Mouse (Mus musculus) embryonic facial prominence, embryonic 11.5 days (tissue): ENCODE measurements around the gene Rbm47. TPM values are rescaled to one million over a fixed set of nuclear protein-coding genes. Genes with fewer than 3 reads are reported as not detected.

Experiments
- ATAC-seq: fragments of 200-750 bp; cut with Nextera tagmentation; replicated peaks from 2 replicates; pipeline ENCODE4 v1.8.0; 2017; ENCODE audit warnings: low read depth; ENCODE audit not compliant: insufficient number of reproducible peaks, low FRiP score, low TSS enrichment
- DNase-seq: peaks from one replicate; pipeline ENCODE4 v3.0.0-alpha.2; 2015; ENCODE audit warnings: low spot score
- H3K27ac ChIP-seq: fragments of 300-500 bp; sonication (generic); replicated peaks from 2 replicates; pipeline ENCODE4 v1.5.1; 2014; ENCODE audit warnings: mild to moderate bottlenecking, low read depth, low read length, control low read depth
- H3K27me3 ChIP-seq: fragments of 300-500 bp; sonication (generic); 2 replicates; pipeline ENCODE4 v1.6.1; 2014; ENCODE audit warnings: mild to moderate bottlenecking, low read length, moderate library complexity, mixed read lengths; ENCODE audit not compliant: control insufficient read depth, insufficient read depth
- H3K36me3 ChIP-seq: fragments of 300-500 bp; sonication (generic); replicated peaks from 2 replicates; pipeline ENCODE4 v1.6.1; 2014; ENCODE audit warnings: low read depth, mild to moderate bottlenecking, low read length, moderate library complexity, mixed read lengths; ENCODE audit not compliant: control insufficient read depth, insufficient read depth
- H3K4me1 ChIP-seq: fragments of 300-500 bp; sonication (generic); 2 replicates; pipeline ENCODE4 v1.6.1; 2014; ENCODE audit warnings: low read length, mixed read lengths; ENCODE audit not compliant: control insufficient read depth, insufficient read depth
- H3K4me2 ChIP-seq: fragments of 300-500 bp; sonication (generic); 2 replicates; pipeline ENCODE4 v1.6.1; 2014; ENCODE audit warnings: low read depth, mild to moderate bottlenecking, control low read depth, low read length, moderate library complexity
- H3K4me3 ChIP-seq: fragments of 300-500 bp; sonication (generic); 2 replicates; pipeline ENCODE4 v1.5.1; 2014; ENCODE audit warnings: low read depth, low read length, control low read depth
- H3K9ac ChIP-seq: fragments of 300-500 bp; sonication (generic); replicated peaks from 2 replicates; pipeline ENCODE4 v1.6.1; 2014; ENCODE audit warnings: mild to moderate bottlenecking, control low read depth, low read length
- H3K9me3 ChIP-seq: fragments of 300-500 bp; sonication (generic); replicated peaks from 2 replicates; pipeline ENCODE4 v1.6.1; 2016; ENCODE audit warnings: mild to moderate bottlenecking, low read length, inconsistent platforms, mixed read lengths; ENCODE audit not compliant: control insufficient read depth
- whole genome bisulfite sequencing: fragments of 180-500 bp; shearing (Covaris S2); extraction: QIAGEN DNeasy Blood & Tissue Kit; methylation state at CpG from one replicate; pipeline ENCODE4 v1.1.7; 2014; 5-methylcytosine and 5-hydroxymethylcytosine counted together
- polyA plus RNA-seq: library from polyadenylated mRNA; unstranded; fragments of >200 nt; fragmentation: Nextera tagmentation; extraction: Ambion mirVana; gene quantifications from 2 replicates; pipeline ENCODE4 v1.2.1, GENCODE M21; 2014

The Rbm47 gene
- polyA plus RNA-seq, 1 experiment from 2014 or later = 2.9 TPM

DNA sequence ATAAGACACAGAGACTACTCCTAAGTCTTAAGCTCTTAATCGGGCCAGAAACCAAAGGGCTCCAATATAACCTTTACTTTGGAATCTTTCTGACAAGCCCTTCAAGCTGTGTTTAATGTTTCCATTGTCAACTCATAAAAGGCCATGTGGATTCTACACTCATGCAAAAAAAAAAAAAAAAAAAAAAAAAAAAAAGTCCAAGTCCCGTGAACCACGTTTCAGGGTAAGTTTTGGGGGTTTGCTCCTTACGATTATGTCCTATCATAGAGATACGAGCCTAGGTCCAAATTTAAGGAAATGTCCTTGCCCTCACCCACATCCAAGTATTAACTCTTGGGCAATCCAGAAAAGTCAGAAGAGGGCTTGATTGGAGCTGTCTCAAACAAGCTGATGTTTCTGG, 27.3 kb downstream of the Rbm47 start:
- 77% methylated on average over 5 of the region's 5 CpGs for WGBS
- Histone ChIP-seq H3K27ac (no peak overlapping the region), H3K9me3 (no peaks in the 10 kb centered on the region), H3K4me1 (no peaks in the 10 kb centered on the region), H3K9ac (no peak overlapping the region), H3K4me2 (no peak overlapping the region), H3K36me3 (no peaks in the 10 kb centered on the region), H3K27me3 (peaks cover 4% of the 10 kb centered on the region; the same call in 1 of the 2 replicates), H3K4me3 (no peak overlapping the region)
- ATAC-seq (no peak), DNase-seq (no peak)

DNA sequence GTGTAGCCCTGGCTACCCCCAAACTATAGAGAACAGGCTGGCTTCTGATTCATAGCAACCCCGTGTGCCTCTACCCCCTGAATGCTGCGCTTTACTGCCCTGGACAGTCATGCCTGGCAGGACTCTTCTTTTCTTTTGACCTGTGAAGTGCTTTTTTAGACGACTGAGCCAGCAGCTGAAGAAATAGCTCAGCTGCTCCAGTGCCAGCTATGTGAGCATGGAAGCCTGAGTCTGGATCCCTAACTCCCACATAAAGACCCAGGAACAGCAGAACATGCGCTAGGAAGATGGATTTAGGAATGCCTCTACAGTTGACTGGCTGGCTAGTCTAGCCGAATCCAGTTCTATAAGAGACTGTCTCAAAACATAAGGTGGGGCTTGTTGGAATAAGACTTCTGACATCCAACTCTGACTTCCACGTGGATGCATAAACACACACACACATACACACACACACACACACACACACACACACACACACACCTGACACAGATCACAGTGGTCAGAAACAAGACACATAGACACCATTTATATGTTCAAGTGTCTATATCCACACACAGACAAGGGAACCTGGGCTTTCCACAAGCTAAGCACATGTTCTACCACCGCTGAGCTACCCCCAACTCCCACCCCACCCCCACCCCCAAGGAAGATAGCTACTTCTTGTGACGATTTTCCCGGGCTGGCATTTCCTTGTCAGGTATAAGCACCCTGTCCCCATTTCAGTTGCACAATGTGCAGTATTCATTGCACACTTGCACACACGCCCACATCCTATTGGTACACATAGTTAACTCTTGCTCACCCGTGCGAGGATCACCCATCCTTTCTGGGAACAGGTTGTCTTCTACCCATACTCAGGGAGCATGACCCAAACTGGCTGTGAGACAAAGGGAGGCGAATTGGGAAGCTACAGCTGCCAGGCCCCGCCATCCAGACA, 29.6 kb downstream of the Rbm47 start:
- no peak for ATAC-seq
- H3K36me3 ChIP-seq = no peaks in the 10 kb centered on the region
- no peaks in the 10 kb centered on the region for H3K9me3 ChIP-seq
- no peaks in the 10 kb centered on the region for H3K27me3 ChIP-seq
- WGBS = 81% methylated on average over 14 of the region's 14 CpGs
- no peak overlapping the region for H3K9ac ChIP-seq
- H3K4me2 ChIP-seq = no peak overlapping the region
- H3K4me1 ChIP-seq = no peaks in the 10 kb centered on the region
- H3K4me3 ChIP-seq = no peak overlapping the region
- no peak for DNase-seq
- no peak overlapping the region for H3K27ac ChIP-seq

DNA sequence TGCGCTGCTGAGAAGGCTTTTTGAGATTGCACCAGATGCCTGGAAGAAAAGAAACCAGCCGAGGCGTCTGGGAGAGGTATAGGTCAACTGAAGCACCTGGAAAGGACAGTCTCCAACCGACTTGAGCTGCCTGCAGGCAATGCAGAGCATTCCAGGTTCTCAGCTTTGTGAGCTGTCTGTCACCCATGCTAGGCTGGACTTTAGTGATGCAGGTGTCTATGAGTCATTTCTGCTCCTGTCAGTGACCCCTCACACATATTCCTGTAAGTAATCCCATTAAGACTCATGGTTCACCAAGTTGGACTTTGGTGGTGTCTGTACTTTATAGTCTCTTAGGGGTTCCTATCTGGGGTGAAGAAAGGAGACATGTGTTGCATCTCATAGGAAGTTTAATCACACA, 31.4 kb downstream of the Rbm47 start:
- 91% methylated on average over 4 of the region's 4 CpGs for WGBS

DNA sequence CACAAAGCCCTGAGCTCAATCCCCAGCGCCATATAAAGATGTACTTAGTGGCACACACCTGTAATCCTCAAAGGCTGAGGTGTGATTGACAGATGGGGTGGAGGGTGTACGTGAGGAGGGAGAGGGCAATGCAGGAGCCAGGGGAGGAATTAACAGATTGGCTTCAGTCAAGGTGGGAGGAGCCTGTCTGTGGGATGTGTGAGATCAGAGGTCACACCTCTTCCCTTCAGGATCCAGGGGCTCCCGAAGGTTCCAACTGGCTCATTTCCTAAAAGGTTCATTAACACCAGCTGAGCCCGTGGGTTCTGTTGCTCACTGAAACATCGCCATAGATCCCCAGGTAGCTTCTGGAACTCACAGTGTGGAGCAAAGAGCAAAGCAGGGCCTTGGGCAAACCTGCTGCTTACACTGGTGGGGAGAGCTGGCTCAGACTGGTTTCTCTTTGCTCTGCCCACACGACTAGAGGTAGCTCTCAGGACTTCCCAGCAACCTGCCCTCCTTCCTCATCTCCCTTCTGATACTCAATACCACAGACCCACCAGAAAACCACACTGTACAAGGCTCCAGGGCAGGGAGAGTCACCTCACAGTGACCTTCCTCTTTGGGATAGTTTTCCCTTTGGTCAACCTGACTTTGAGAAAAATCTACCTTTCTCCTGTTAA, 33.2 kb downstream of the Rbm47 start:
- no peak for ATAC-seq
- WGBS = 33% methylated on average over 6 of the region's 6 CpGs

More for the DNA sequence above, 31.4 kb downstream of the Rbm47 start:
- Histone ChIP-seq H3K4me2 (no peak overlapping the region), H3K27me3 (no peaks in the 10 kb centered on the region), H3K27ac (no peak overlapping the region), H3K4me3 (no peak overlapping the region), H3K9me3 (no peaks in the 10 kb centered on the region), H3K4me1 (no peaks in the 10 kb centered on the region), H3K9ac (no peak overlapping the region), H3K36me3 (no peaks in the 10 kb centered on the region)
- DNase-seq (no peak), ATAC-seq (no peak)

DNA sequence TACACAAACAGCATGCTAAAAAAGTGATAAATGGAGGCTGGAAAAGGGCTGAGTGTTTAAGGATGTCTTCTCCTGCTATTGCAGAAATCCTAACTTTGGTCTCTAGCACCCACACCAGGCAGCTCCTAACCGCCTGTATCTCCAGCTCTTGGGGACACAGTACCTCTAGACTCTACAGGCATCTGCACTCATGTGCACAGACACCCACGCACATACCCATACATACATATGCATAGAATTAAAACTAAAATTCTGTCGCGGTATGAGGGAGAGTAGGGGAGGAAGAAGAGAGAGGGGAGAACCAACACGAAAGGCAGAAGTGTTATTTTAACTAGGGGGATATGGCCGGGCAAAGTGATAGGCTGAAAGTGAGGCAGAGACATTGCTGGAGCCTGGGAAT, 33.7 kb downstream of the Rbm47 start:
- DNase-seq (no peak), ATAC-seq (no peak)
- 63% methylated on average over 6 of the region's 6 CpGs for WGBS
- no peaks in the 10 kb centered on the region for H3K9me3 ChIP-seq
- H3K27me3 ChIP-seq = no peaks in the 10 kb centered on the region
- no peak overlapping the region for H3K27ac ChIP-seq
- no peak overlapping the region for H3K9ac ChIP-seq
- H3K4me1 ChIP-seq = no peaks in the 10 kb centered on the region
- no peaks in the 10 kb centered on the region for H3K36me3 ChIP-seq
- no peak overlapping the region for H3K4me2 ChIP-seq
- H3K4me3 ChIP-seq = no peak overlapping the region

More for the DNA sequence above, 33.2 kb downstream of the Rbm47 start:
- H3K4me3 ChIP-seq = no peak overlapping the region
- DNase-seq = no peak
- H3K4me2 ChIP-seq = no peak overlapping the region
- no peaks in the 10 kb centered on the region for H3K9me3 ChIP-seq
- H3K4me1 ChIP-seq = no peaks in the 10 kb centered on the region
- no peak overlapping the region for H3K27ac ChIP-seq
- H3K27me3 ChIP-seq = no peaks in the 10 kb centered on the region
- H3K9ac ChIP-seq = no peak overlapping the region
- H3K36me3 ChIP-seq = no peaks in the 10 kb centered on the region

DNA sequence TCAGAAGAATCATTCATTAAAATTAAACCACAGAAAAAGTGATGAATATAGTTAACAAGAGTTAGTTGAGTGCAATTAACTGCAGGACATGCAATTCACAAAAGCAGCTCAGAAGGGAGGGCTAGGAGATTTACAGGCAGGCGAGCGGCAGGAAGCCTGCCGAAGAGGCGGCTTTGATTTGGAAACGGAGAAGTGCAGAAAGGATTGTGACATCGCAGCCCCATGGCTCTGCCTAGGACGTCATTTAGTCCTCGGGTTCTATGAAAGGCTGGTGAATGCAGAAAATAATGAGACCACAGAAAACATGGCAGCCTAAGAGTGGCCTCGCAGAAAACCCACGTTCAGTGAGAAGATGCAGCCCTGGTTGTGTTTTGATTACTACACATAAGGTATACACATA, 34.3 kb downstream of the Rbm47 start:
- Histone ChIP-seq H3K36me3 (no peaks in the 10 kb centered on the region), H3K27me3 (no peaks in the 10 kb centered on the region), H3K4me1 (no peaks in the 10 kb centered on the region), H3K9ac (no peak overlapping the region), H3K9me3 (no peaks in the 10 kb centered on the region), H3K4me2 (no peak overlapping the region), H3K4me3 (no peak overlapping the region), H3K27ac (no peak overlapping the region)
- DNase-seq = no peak
- ATAC-seq = no peak
- 28% methylated on average over 10 of the region's 10 CpGs for WGBS

DNA sequence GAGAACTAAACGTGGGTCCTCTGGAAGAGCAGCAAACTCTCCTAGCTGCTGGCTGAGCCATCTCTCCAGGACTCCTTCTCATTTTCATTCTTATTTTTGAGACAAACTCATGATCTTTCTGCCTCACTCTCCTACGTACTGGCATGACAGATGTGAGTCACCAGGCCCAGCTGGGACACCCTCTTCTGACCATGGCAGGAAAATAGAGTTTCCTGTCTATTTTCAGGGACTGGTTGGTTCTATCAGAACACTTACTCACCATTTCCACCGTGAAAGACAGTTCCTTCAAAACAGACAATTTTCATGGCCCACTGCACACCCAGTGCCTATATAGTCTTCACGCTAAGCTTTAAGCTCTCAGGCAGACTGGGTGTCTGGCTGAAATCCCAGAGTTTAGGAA, 35.7 kb downstream of the Rbm47 start:
- Histone ChIP-seq H3K27ac (no peak overlapping the region), H3K9me3 (no peaks in the 10 kb centered on the region), H3K4me3 (no peak overlapping the region), H3K4me2 (no peak overlapping the region), H3K9ac (no peak overlapping the region), H3K27me3 (no peaks in the 10 kb centered on the region), H3K36me3 (no peaks in the 10 kb centered on the region), H3K4me1 (no peaks in the 10 kb centered on the region)
- WGBS = 74% methylated on average over 4 of the region's 4 CpGs
- ATAC-seq (no peak), DNase-seq (no peak)

DNA sequence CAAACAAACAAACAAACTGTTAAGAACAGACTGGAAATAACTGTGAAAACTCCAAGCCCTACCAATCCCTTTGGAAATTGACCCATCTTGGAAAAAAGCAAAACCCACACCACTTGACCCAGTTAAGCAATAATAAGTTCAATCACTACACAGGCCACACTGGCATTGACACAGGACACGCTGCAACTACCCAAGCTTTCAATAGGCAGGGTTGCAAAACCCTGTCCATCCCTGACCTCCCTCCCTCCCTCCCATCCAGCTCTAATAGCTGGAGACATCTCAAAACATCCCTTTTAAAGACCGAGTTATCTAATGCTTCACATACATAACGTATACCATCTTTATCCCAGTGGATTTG, 37.1 kb downstream of the Rbm47 start:
- H3K4me2 ChIP-seq = no peak overlapping the region
- no peaks in the 10 kb centered on the region for H3K9me3 ChIP-seq
- no peak overlapping the region for H3K27ac ChIP-seq
- H3K27me3 ChIP-seq = no peaks in the 10 kb centered on the region
- 75% methylated on average over 3 of the region's 3 CpGs for WGBS
- H3K4me3 ChIP-seq = no peak overlapping the region
- H3K4me1 ChIP-seq = no peaks in the 10 kb centered on the region
- DNase-seq (no peak), ATAC-seq (no peak)
- no peaks in the 10 kb centered on the region for H3K36me3 ChIP-seq
- H3K9ac ChIP-seq = no peak overlapping the region
